Mouse (Mus musculus) liver, postnatal 0 days (tissue): ENCODE data around the gene Stard3nl.

Experiments
- CTCF ChIP-seq: sonication (generic); IDR thresholded peaks from 2 replicates; pipeline ENCODE4 v1.5.1; 2016; ENCODE audit warnings: antibody characterized with exemption, low read depth
- EP300 ChIP-seq: IDR thresholded peaks from 2 replicates; pipeline ENCODE4 v1.6.1; 2016; ENCODE audit warnings: antibody characterized with exemption, low read depth, mild to moderate bottlenecking

- TF ChIP-seq CTCF, result no peak
- no peak for TF ChIP-seq EP300
Measured at GRCm38 (mm10) chr13:19385226-19385625, 10.4 kb downstream of the Stard3nl start.
